Mouse (Mus musculus) forebrain, embryonic 10.5 days (tissue): ENCODE results near the gene Acss3. TPM values are rescaled to one million over a fixed set of nuclear protein-coding genes. Genes with fewer than 3 reads are reported as not detected.

Experiments
- DNase-seq: peaks from one replicate; pipeline ENCODE4 v3.0.0-alpha.2; 2017; ENCODE audit warnings: low spot score; ENCODE audit errors: extremely low spot score
- H3K27ac ChIP-seq: fragments of 300-500 bp; sonication (generic); 2 replicates; pipeline ENCODE4 v1.5.1; 2016; ENCODE audit warnings: mild to moderate bottlenecking
- H3K27me3 ChIP-seq: fragments of 300-500 bp; sonication (generic); 2 replicates; pipeline ENCODE4 v1.6.1; 2016; ENCODE audit warnings: mild to moderate bottlenecking; ENCODE audit not compliant: poor library complexity, severe bottlenecking
- H3K36me3 ChIP-seq: fragments of 300-500 bp; sonication (generic); replicated peaks from 2 replicates; pipeline ENCODE4 v1.6.1; 2016; ENCODE audit warnings: mild to moderate bottlenecking, moderate library complexity
- H3K4me1 ChIP-seq: fragments of 300-500 bp; sonication (generic); 2 replicates; pipeline ENCODE4 v1.6.1; 2016
- H3K4me3 ChIP-seq: fragments of 300-500 bp; sonication (generic); 2 replicates; pipeline ENCODE4 v1.5.1; 2016; ENCODE audit warnings: mild to moderate bottlenecking, moderate library complexity
- H3K9me3 ChIP-seq: fragments of 300-500 bp; sonication (generic); 2 replicates; pipeline ENCODE4 v1.6.1; 2016; ENCODE audit warnings: mild to moderate bottlenecking, moderate library complexity
- WGBS: fragments of 180-500 bp; shearing (Covaris S2); methylation state at CpG from one replicate; pipeline ENCODE4 v1.1.7; 2016; 5-methylcytosine and 5-hydroxymethylcytosine counted together
- polyA plus RNA-seq: library from polyadenylated mRNA; unstranded; fragments of >200 nt; fragmentation: Nextera tagmentation; extraction: Ambion mirVana; gene quantifications from 2 replicates; pipeline ENCODE4 v1.2.1, GENCODE M21; 2016

Gene Acss3
- polyA plus RNA-seq, 1 experiment from 2014 or later: 2.7 TPM

DNA sequence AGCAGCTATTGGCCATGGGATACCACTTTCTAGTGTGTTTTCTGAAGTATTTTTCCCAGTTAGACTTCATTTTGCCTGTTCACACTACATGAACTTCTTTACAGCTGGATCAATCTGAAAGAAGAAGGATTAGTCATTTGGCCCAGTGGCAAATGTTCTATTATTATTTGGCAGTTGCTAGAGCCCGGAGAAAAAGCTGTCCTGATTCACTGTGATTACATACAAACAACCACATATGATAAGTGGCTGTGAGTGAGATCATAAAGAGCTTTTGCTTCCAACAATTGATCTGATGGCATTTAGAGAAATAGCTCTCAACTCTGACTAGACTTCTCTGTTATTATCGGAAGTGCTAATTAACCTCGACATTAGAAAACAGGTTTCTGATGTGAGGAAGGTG lies 213.4 kb downstream of the Acss3 start:
- H3K27ac ChIP-seq: no peak overlapping the region
- no peaks in the 10 kb centered on the region for H3K36me3 ChIP-seq
- H3K4me1 ChIP-seq: peaks cover 5% of the 10 kb centered on the region; the same call in 1 of the 2 replicates
- WGBS: 67% methylated on average over 3 of the region's 3 CpGs
- H3K27me3 ChIP-seq: no peaks in the 10 kb centered on the region
- no peak overlapping the region for H3K4me3 ChIP-seq
- no peak for DNase-seq
- peaks cover 2% of the 10 kb centered on the region; the same call in 1 of the 2 replicates for H3K9me3 ChIP-seq

DNA sequence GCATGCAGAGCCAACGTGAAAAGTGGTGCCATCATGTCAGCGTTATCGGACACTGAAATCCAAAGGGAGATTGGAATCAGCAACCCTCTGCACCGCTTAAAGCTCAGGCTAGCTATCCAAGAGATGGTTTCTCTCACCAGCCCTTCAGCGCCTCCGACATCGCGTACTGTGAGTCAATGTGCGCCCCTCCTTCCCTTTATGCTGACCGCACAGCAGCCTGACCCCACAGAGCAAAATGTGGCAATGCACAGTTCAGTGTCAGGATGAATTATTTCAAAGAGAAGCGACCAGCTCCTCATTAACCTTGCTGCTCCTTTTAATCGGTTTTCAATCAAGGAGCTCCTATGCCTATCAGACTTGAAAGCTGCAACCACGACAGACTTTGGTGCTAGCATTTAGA lies 227.1 kb downstream of the Acss3 start:
- Histone ChIP-seq H3K4me1 (peaks cover 9% of the 10 kb centered on the region; the same call in 1 of the 2 replicates), H3K27me3 (no peaks in the 10 kb centered on the region), H3K36me3 (no peaks in the 10 kb centered on the region), H3K27ac (no peak overlapping the region), H3K4me3 (no peak overlapping the region), H3K9me3 (no peaks in the 10 kb centered on the region)
- 52% methylated on average over 13 of the region's 13 CpGs for WGBS
- no peak for DNase-seq

Other genes starting within 250 kb of the Acss3 start
- 1.1 and 1.4 TPM in 2 replicates for gene Lin7a, start 148.0 kb upstream of the Acss3 start, polyA plus RNA-seq